Mouse (Mus musculus): ENCODE results near the gene Msrb3.

DNA sequence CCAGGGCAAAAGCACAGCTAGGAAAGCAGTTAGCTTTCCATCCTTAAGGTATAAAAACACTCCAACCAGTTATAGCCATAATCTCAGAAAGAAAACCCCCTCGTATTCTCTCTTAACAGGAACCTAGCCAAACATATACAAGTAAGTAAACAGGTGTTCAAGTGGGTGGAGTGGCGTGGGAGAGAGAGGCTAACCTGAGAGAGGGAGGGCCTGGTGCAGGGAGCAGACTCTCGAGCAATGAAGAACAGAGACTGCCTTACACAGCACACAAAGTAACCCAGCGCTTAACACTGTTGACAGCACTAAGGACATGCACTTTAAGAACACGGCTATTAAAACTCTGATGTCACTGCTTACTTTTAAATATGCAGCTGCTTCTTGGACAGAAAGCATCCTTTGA is 47.9 kb upstream of the Msrb3 start:
- TF ChIP-seq USF1 (IDR thresholded peaks at IDR 0.05; ENCODE audit: low read depth, low read length) (no peak), MXI1 (IDR thresholded peaks at IDR 0.05; ENCODE audit: low read depth, low read length) (no peak), MEF2A (IDR thresholded peaks at IDR 0.05; ENCODE audit: borderline replicate concordance, low read depth, low read length) (no peak), USF2 (conservative IDR thresholded peaks at IDR 0.05; ENCODE audit: low read depth, low read length) (no peak), CHD2 (IDR thresholded peaks at IDR 0.05; ENCODE audit: low read length) (no peak), MAZ (IDR thresholded peaks at IDR 0.05; ENCODE audit: low read depth, low read length) (no peak), NELFE (IDR thresholded peaks at IDR 0.05; ENCODE audit: low read depth, low read length) (no peak), EP300 (IDR thresholded peaks at IDR 0.05; ENCODE audit: low read length) (no peak), CHD1 (IDR thresholded peaks at IDR 0.05; ENCODE audit: low read depth, low read length) (no peak)
